Comparison of ENCODE assay signal across 10 mouse cellular contexts in the genomic region with DNA sequence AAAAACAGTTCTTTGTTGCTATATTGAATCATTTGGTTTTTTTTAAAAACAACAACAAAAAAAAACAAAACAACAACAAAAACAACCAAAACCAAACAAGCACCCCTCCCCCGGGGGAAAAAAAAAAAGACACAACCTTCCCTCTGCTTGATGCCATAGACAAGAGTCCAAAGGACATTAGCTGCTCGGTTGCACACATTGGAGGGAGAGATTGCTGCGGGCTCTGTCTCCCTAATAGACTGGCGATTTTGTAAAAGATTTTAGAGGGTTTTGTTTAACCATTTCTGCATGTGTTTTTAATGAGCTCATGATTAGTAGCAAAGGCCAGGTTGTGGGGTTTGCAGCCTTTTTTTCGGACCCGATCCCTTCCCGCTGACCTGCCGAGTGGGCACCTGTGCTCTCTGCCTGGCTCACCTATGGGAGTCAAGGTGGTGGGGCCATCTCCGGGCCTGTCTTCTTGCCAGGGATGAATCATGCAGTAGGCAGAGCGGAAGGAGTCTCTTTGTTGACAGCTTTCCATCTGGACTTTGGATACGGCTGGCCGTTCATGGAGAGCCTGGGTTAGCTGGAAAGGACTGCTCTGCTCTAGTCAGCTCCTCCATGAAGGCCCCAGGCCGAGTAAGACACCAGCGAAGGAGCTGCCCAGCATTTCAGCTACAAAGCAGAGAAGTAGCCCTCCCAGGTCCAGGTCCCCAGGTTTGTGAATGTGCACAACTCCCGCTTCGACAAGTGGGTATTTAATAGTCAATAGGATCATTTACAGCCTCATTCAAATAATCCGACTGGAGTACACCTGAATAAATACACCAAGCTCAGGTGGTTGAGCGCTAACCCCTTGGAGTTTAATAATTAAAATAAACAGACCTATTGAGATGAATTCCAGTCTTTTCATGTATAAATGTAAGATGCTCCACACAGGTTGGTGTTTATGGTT. TPM values are rescaled to one million over a fixed set of nuclear protein-coding genes. Genes with fewer than 3 reads are reported as not detected.
DNase-seq lines count a peak whose midpoint lies in the region; ATAC-seq and TF ChIP-seq lines count a peak whose summit lies in the region.
"Had no signal": no experiment of that assay in that cellular context is flagged by ENCODE, and none has a peak within 500 bp of the region (broad histone marks: within the 10 kb centered on the region; RNA-seq: fewer than 3 reads in every experiment).

No protein-coding gene starts in this region.

- no peaks in the 10 kb centered on the region for H3K36me3 ChIP-seq in midbrain, embryonic 10.5 days
- H3K36me3 ChIP-seq in midbrain, embryonic 14.5 days (ENCODE audit: control insufficient read depth, insufficient read depth, low read length): no peaks in the 10 kb centered on the region
- no peaks in the 10 kb centered on the region for H3K36me3 ChIP-seq in forebrain, embryonic 10.5 days (replicated peaks)
- no peaks in the 10 kb centered on the region for H3K36me3 ChIP-seq in kidney, adult 2 months (ENCODE audit: control insufficient read depth, insufficient read depth, low read length)
- H3K36me3 ChIP-seq in midbrain, postnatal 0 days (ENCODE audit: insufficient read depth, low read length): no peaks in the 10 kb centered on the region

- no peaks in the 10 kb centered on the region for H3K9me3 ChIP-seq in midbrain, embryonic 10.5 days (replicated peaks)
- no peaks in the 10 kb centered on the region for H3K9me3 ChIP-seq in midbrain, embryonic 14.5 days (ENCODE audit: control insufficient read depth, low read length)
- no peaks in the 10 kb centered on the region; the same call in 1 of the 2 replicates for H3K9me3 ChIP-seq in forebrain, embryonic 10.5 days
- H3K9me3 ChIP-seq in midbrain, postnatal 0 days (ENCODE audit: low read length): no peaks in the 10 kb centered on the region

- H3K4me1 ChIP-seq in midbrain, embryonic 10.5 days: peaks cover 39% of the 10 kb centered on the region
- H3K4me1 ChIP-seq in midbrain, embryonic 14.5 days (ENCODE audit: control insufficient read depth, insufficient read depth, low read length): no peaks in the 10 kb centered on the region
- H3K4me1 ChIP-seq in forebrain, embryonic 10.5 days: peaks cover 56% of the 10 kb centered on the region
- H3K4me1 ChIP-seq in kidney, adult 2 months (ENCODE audit: control insufficient read depth, insufficient read depth, low read length): peaks cover 5% of the 10 kb centered on the region; the same call in 1 of the 2 replicates
- H3K4me1 ChIP-seq in midbrain, postnatal 0 days (ENCODE audit: insufficient read depth, low read length): no peaks in the 10 kb centered on the region

- H3K27me3 ChIP-seq in midbrain, embryonic 10.5 days (ENCODE audit: low read depth, poor library complexity, severe bottlenecking): no peaks in the 10 kb centered on the region
- H3K27me3 ChIP-seq in midbrain, embryonic 14.5 days (ENCODE audit: control insufficient read depth, insufficient read depth, low read length): no peaks in the 10 kb centered on the region
- peaks cover 23% of the 10 kb centered on the region for H3K27me3 ChIP-seq in forebrain, embryonic 10.5 days (ENCODE audit: poor library complexity, severe bottlenecking)
- H3K27me3 ChIP-seq in kidney, adult 2 months (replicated peaks; ENCODE audit: control insufficient read depth, insufficient read depth, low read length): no peaks in the 10 kb centered on the region
- no peaks in the 10 kb centered on the region for H3K27me3 ChIP-seq in midbrain, postnatal 0 days (ENCODE audit: insufficient read depth, low read length)

- TF ChIP-seq POLR2A in kidney, adult 2 months (IDR thresholded peaks at IDR 0.05; ENCODE audit: low read depth, low read length): no peak

- no peak overlapping the region for H3K4me3 ChIP-seq in midbrain, embryonic 10.5 days
- no peak overlapping the region for H3K4me3 ChIP-seq in midbrain, embryonic 14.5 days (replicated peaks; ENCODE audit: low read depth, low read length)
- peak overlapping the region; percentile 31 for H3K4me3 ChIP-seq in forebrain, embryonic 10.5 days
- peak overlapping the region; percentile 12; the same call in 1 of the 2 replicates for H3K4me3 ChIP-seq in kidney, adult 2 months (ENCODE audit: insufficient read depth, low read depth, low read length)
- H3K4me3 ChIP-seq in midbrain, postnatal 0 days (ENCODE audit: low read depth, low read length): no peak overlapping the region

- peak overlapping the region; percentile 65 for H3K27ac ChIP-seq in midbrain, embryonic 10.5 days (replicated peaks)
- no peak overlapping the region for H3K27ac ChIP-seq in midbrain, embryonic 14.5 days (replicated peaks; ENCODE audit: low read depth, low read length)
- H3K27ac ChIP-seq in forebrain, embryonic 10.5 days: peak overlapping the region; percentile 80
- peak overlapping the region; percentile 83 for H3K27ac ChIP-seq in kidney, adult 2 months (ENCODE audit: insufficient read depth, low read depth, low read length)
- H3K27ac ChIP-seq in midbrain, postnatal 0 days (ENCODE audit: low read depth, low read length): no peak overlapping the region

- H3K9ac ChIP-seq in midbrain, embryonic 14.5 days (replicated peaks; ENCODE audit: low read length): no peak overlapping the region
- no peak overlapping the region for H3K9ac ChIP-seq in midbrain, postnatal 0 days (replicated peaks; ENCODE audit: low read length, poor library complexity, severe bottlenecking)

- H3K4me2 ChIP-seq in midbrain, embryonic 14.5 days (ENCODE audit: low read length): no peak overlapping the region
- H3K4me2 ChIP-seq in midbrain, postnatal 0 days (ENCODE audit: low read depth, low read length, poor library complexity, severe bottlenecking): no peak overlapping the region

- TF ChIP-seq CTCF in kidney, adult 2 months (conservative IDR thresholded peaks at IDR 0.05; ENCODE audit: insufficient read depth, insufficient read length, low read depth, low read length): no peak
- no peak for TF ChIP-seq CTCF in midbrain, postnatal 0 days (IDR thresholded peaks at IDR 0.05)

- WGBS in midbrain, embryonic 10.5 days: 61% methylated on average over 18 of the region's 18 CpGs
- WGBS in midbrain, embryonic 14.5 days: 70% methylated on average over 18 of the region's 18 CpGs
- WGBS in forebrain, embryonic 10.5 days: 35% methylated on average over 18 of the region's 18 CpGs
- 51% methylated on average over 18 of the region's 18 CpGs for WGBS in kidney, adult 2 months
- WGBS in midbrain, postnatal 0 days: 70% methylated on average over 18 of the region's 18 CpGs

- ATAC-seq in midbrain, embryonic 14.5 days (ENCODE audit: low FRiP score, low TSS enrichment): no peak; the same call in 1 of the 2 replicates
- no peak; the same call in 1 of the 2 replicates for ATAC-seq in midbrain, postnatal 0 days (ENCODE audit: low FRiP score)
- no peak for ATAC-seq in megakaryocyte, adult 5-6 weeks (ENCODE audit: poor library complexity, severe bottlenecking)

- DNase-seq in midbrain, embryonic 10.5 days (ENCODE audit: low spot score): no peak
- no peak for DNase-seq in midbrain, embryonic 14.5 days
- peak; percentile 46 for DNase-seq in forebrain, embryonic 10.5 days (ENCODE audit: extremely low spot score, low spot score)
- peak; percentile 92 for DNase-seq in kidney, adult 2 months
- peak; percentile 66 for DNase-seq in midbrain, postnatal 0 days (ENCODE audit: low spot score)
- DNase-seq in frontal cortex, postnatal 36 days (ENCODE audit: low spot score in 2 of 2): no peak
- DNase-seq in frontal cortex, adult 2 months (ENCODE audit: extremely low spot score in 1 of 2, low spot score in 1 of 2): no peak
- DNase-seq: layer of hippocampus, adult 9-11 months; lung, postnatal 4 days had no signal

RNA-seq across cellular contexts. Expression of gene Zbtb18, which starts 16.6 kb away (rescaled TPM):
- polyA plus RNA-seq in midbrain, embryonic 10.5 days (2016; fragmentation: Nextera tagmentation; extraction: Ambion mirVana): 5.1 and 6.1 TPM in 2 replicates
- 11.9 and 13.4 TPM in 2 replicates for polyA plus RNA-seq in midbrain, embryonic 14.5 days (2014; fragmentation: Nextera tagmentation; extraction: Ambion mirVana)
- polyA plus RNA-seq in forebrain, embryonic 10.5 days (2016; fragmentation: Nextera tagmentation; extraction: Ambion mirVana): 2.1 and 3.0 TPM in 2 replicates
- 9.2 and 12.7 TPM in 2 replicates for polyA plus RNA-seq in kidney, adult 2 months (2012; rRNA removed)
- 24.7 and 56.7 TPM in 2 replicates for total RNA-seq in midbrain, postnatal 0 days (2014; rRNA removed)
- 3.5 and 3.6 TPM in 2 replicates for polyA plus RNA-seq in midbrain, postnatal 0 days (2015; fragmentation: Nextera tagmentation; extraction: Ambion mirVana)
- polyA plus RNA-seq in frontal cortex, adult 2 months (2012; rRNA removed): 77.6 and 96.1 TPM in 2 replicates
- 45.0 and 48.4 TPM in 2 replicates for total RNA-seq in megakaryocyte, adult 5-6 weeks (2015)
- 47.9 and 73.7 TPM in 2 replicates for total RNA-seq in megakaryocyte, adult 5-6 weeks (2017)

Comparison
In these comparisons a context has a peak if more than half of its experiments do, and no peak if none do; other contexts are left out.
1. DNase-seq: peak in forebrain, embryonic 10.5 days (single experiment), kidney, adult 2 months (single experiment) and midbrain, postnatal 0 days (single experiment); none in midbrain, embryonic 10.5 days (single experiment), midbrain, embryonic 14.5 days (single experiment), frontal cortex, postnatal 36 days (0 of 2) and frontal cortex, adult 2 months (0 of 2).
2. H3K27ac ChIP-seq: peak in midbrain, embryonic 10.5 days (single experiment), forebrain, embryonic 10.5 days (single experiment) and kidney, adult 2 months (single experiment); none in midbrain, embryonic 14.5 days (single experiment) and midbrain, postnatal 0 days (single experiment).
3. H3K4me3 ChIP-seq: peak in forebrain, embryonic 10.5 days (single experiment) and kidney, adult 2 months (single experiment); none in midbrain, embryonic 10.5 days (single experiment), midbrain, embryonic 14.5 days (single experiment) and midbrain, postnatal 0 days (single experiment).